Mouse (Mus musculus): ENCODE measurements around the gene Coq10a. TPM values are rescaled to one million over a fixed set of nuclear protein-coding genes. Genes with fewer than 3 reads are reported as not detected.

Gene Coq10a
- total RNA-seq, 2 experiments from 2014 or later = 115 to 133 TPM

DNA sequence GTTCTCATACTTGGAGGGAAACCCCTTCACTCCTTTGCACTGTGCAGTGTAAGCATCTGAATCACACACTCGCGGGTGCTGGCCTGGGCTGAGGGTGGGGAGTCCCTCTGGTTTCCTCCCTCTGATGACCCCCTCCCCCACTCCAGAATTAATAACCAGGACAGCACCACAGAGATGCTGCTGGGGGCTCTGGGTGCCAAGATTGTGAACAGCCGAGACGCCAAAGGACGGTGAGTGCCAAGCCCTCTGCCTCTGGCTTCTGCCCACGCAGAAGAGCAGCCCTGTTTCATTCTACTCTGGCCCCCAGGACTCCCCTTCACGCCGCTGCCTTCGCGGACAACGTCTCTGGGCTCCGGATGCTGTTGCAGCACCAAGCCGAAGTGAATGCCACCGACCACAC lies 20.1 kb upstream of the Coq10a start:
- DNase-seq (ENCODE audit: low spot score in 2 of 2) = no peak

DNA sequence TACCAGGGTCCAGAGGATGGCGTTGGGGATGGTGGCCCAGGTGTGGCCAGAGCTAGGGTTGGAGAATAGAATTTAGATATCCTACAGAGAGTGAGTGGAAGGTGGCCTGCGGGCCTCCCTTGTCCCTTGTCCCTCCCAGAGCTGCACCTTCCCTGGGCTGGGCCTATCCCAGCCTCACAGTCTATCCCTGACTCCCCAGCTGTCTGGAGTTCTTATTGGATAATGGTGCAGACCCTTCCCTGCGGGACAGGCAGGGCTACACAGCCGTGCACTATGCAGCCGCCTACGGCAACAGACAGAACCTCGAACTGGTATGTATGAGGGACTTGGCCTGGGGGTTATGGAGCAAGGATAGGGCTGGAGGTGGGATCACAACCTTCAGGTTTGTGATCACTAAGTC lies 17.1 kb upstream of the Coq10a start:
- DNase-seq (ENCODE audit: low spot score in 2 of 2) = no peak

DNA sequence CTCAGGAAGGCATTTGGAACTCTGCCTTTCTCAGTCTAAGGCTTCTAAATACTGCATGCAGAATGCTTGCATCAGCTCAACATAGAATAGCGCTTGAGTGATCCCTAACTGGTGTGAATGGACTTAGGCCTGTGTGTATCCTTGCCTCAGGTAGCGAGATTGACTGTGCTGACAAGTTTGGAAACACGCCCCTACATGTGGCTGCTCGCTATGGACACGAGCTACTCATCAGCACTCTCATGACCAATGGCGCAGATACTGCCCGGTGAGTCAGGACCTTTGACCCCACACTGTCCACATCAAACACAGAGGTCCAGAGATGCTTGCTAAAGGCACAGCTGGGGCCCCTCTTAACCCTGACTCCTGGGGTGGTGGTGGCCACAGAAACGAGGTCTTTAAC lies 13.7 kb upstream of the Coq10a start:
- no peak for DNase-seq (ENCODE audit: low spot score in 2 of 2)

DNA sequence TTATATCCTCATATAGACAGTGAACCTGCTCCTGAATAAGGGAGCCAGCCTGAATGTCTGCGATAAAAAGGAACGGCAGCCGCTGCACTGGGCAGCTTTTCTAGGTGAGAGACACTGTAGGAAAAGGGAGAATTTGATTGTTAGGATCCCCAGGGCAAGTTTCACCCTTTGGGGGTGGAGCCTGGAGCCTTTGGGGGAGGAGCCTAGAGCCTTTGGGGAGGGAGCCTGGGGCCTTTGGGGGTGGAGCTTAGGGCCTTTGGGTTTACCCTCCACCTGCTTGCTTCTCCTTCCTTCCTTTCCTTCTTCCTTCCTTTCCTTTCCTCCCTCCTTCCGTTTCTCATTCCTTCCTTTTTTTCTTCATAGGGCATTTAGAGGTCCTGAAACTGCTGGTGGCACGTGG lies 11.8 kb upstream of the Coq10a start:
- DNase-seq (ENCODE audit: low spot score in 2 of 2) = no peak

DNA sequence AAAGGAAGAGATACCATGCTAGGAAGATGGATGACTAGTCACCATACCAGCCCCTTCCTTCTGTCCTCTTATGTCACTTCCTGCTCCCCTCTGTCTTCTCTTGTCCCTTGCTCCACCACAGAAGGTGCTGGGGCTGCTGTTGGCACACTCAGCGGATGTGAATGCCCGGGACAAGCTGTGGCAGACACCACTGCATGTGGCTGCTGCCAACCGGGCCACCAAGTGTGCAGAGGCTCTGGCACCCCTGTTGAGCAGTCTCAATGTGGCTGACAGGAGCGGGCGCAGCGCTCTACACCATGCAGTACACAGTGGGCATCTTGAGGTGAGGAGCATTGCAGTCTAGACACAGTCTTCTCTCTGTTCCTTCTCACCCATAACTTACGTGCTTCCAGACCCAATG lies 10.5 kb upstream of the Coq10a start:
- DNase-seq (ENCODE audit: low spot score in 2 of 2) = no peak

DNA sequence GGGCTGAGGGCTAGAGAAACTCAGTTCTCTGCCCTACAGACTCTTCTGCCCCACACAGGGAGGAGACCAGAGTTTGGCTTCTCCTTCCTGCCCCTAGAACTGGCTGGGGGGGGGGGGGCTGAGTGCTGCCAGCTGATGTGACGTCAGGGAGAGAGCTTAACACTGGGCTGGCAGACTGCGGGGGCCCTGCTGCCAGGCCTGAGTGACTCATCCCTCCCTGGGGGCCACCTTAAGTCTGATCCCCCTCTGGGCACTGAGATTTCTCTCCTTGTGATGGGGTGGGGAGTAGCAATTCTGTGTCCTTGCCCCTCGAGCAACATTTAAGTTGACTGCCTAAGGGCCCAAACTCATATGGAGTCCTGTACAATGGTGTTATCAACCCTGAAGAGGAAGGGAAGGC lies 9.7 kb upstream of the Coq10a start:
- DNase-seq (ENCODE audit: low spot score in 2 of 2) = no peak

GRCm38 (mm10) chr10:128377940-128378448 lies 9.2 kb upstream of the Coq10a start:
- DNase-seq (ENCODE audit: low spot score in 2 of 2) = no peak

DNA sequence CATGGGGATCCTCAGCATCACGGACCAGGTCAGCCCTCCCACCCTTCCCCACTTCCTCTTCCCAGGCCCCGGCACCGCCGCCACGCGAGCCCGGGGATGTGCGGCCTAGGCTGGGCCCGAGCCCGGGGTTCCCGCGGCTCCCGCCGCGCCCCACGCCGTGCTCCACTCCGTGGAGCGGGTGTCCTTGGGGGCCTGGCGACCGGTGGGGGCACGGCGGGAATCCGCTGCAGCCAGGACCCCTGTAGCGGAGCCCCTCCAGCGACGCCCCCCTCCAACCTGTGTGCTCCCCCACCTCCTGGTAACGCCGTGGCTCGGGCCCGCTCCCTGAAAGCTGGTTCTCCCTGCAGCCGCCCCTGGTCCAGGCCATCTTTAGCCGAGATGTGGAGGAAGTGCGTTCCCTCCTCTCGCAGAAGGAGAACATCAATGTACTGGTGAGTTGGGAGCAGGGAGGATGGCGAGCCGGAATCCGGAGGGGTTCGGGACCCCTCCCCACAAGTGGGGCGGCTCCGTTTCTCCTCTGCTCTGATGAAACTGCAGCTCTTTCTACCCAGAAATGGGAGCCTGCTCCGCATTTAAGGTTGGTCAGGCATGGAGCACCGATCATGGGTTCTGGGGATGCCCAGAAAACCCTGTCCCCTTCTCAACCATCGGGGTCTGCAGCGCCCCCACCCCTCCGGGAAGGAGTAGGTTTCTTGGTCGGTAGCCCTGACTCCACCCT lies 8.6 kb upstream of the Coq10a start:
- DNase-seq (ENCODE audit: low spot score in 2 of 2) = no peak

- peak; percentile 90 to 91 for DNase-seq (ENCODE audit: low spot score in 2 of 2)
Measured at GRCm38 (mm10) chr10:128376455-128377211, 7.8 kb upstream of the Coq10a start, which contains the start of gene Ankrd52. TSS of gene Ankrd52 (plus strand) at chr10:128377115.

GRCm38 (mm10) chr10:128376099-128376454 lies 7.3 kb upstream of the Coq10a start:
- no peak for DNase-seq (ENCODE audit: low spot score in 2 of 2)

DNA sequence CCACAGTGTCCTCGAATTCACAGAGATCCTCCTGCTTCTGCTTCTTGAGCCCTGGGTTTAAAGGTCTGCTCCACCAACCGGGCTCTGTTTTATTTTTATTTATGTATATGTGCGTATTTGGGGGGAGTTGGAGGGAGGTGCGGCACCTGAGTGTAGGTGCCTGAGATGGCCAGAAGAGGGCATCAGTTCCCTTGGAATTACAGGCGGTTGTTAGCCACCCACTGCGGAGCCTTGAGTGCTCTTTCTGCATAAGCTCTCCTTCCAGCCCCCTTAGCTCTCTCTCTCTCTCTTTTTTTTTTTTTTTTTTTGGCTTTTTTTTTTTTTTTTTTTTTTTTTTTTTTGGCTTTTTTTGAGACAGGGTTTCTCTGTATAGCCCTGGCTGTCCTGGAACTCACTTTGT lies 5.6 kb upstream of the Coq10a start:
- DNase-seq (ENCODE audit: low spot score in 2 of 2) = no peak

DNA sequence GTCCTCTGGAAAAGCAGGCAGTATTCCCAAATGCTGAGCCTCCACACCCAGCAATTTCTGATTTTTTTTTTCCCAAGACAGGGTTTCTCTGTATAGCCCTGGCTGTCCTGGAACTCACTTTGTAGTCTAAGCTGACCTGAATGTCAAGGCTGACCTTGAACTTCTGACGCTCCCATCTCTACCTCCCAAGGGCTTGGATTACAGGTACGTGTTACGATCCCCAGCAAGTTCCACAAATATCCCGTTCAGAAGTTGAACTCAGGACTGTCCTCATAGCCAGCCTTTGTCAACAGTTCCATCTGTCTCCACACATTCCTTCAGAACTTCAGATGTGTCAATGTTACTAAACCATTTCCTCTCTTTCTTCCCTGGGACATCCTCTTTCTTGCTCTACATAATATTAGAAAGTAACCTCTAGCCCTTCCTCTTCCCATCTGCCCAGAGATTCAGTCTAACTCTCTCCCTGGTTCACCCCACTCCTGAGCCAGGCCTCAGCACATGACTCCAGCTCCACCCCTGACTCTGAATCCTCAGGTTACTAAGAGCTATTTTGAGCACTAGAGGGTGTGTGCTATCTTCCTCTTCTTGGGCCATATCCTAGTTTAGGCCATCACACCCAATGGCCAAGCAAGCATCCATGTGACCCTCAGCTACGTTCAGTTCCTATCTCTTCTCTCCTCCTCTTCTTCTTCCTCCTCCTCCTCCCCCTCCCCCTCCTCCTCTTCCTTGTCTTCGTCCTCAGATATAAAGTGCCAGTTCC lies 4.4 kb upstream of the Coq10a start:
- DNase-seq (ENCODE audit: low spot score in 2 of 2) = no peak

DNA sequence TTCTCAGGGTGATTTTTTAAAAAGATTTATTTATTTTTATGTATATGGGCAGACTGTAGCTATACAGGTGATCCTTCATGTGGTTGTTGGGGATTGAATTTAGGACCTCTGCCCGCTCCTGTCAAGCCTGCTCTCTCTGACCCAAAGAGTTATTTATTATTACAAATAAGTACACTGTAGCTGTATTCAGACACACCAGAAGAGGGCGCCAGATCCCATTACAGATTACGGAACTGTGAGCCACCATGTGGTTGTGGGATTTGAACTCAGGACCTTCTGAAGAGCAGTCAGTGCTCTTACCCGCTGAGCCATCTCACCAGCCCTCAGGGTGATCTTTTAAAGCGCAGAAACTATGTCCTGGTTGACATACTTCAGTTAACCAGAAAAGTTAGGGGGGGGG lies 3.3 kb upstream of the Coq10a start:
- DNase-seq (ENCODE audit: low spot score in 2 of 2) = no peak

DNA sequence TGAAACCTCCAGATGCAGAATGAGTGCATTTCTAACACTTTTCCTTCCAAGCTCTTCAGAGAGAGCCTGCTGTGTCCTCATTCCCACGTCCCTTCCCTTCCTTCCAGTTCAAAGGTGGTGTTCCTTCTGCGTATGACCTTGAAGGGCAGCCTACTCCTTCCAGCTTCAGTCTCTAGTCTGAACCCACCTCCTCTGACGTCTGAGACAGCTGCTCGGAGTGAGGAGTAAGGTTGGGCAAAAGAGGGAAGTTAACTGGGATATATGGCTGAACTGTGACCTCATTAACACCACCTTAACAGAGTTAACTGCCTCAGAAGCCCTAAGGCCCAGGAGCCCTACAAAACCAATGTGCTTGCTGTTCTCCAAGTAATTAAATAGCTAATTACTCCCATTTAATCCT lies 1.8 kb upstream of the Coq10a start:
- DNase-seq (ENCODE audit: low spot score in 2 of 2) = no peak

GRCm38 (mm10) chr10:128370021-128370420 lies 1.2 kb upstream of the Coq10a start:
- DNase-seq (ENCODE audit: low spot score in 2 of 2) = no peak

GRCm38 (mm10) chr10:128369599-128369998 lies 802 bp upstream of the Coq10a start:
- no peak for DNase-seq (ENCODE audit: low spot score in 2 of 2)

DNA sequence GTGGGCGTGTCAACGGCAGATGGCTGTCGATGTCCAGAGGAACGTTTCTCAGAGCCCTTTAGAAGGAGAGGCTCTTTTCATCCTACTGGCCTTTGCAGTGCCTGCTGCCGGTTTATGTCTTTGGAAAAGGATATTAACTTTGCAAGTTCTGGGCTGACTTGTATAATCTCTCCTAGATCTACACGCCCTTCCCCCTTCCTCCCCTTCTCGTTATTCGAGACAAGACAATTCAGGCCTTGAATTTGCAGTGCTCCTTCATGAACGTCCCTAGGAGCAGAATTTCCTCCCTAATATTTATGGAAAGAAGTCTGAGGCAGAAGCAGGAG lies 384 bp upstream of the Coq10a start:
- peak in 1 of 2 experiments; percentile 5 for DNase-seq (ENCODE audit: low spot score in 2 of 2)

DNA sequence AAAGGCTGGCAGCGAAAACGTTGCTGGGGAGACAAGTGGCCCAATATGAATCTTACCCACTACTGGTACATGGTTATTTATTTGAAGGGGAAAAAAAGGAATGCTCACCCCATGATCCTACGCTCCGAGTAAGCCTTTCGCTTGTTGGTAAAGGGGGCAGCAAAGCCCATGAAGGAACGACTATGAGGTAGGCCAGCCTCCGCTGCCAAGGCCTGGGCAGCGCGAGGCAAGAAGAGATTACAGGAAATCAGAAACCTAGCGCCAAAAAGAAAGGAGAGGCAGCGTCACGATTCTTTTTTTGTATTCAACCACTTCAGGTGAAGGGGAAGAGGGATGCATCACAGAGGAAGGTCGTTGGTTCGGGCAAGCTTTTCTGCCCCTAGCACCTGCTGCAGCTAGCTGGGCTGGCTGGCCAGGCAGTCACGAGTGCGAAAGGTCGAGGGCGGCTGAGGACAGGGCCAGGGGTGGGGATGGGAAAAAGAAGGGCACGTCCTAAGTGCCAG lies 847 bp downstream of the Coq10a start:
- DNase-seq (ENCODE audit: low spot score in 2 of 2) = no peak

DNA sequence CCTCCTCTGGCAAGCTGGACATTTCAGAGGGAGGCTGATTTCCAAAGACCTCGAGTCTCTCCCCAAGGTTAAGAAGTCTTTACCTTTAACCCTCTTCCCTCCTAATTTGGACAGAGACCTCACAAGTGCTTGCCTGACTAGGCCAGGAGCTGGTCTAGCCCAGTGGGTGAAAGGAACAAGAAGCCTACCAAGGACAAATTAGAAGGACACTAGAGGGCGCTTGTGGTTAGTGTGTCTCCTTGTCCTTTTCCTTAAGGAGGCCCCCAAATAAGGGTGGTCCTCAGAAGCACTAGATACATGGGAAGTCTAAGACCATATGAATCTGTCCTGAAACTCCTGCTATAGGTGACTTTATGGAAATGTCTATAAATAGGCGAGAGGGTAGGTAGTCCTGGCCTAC lies 6.2 kb downstream of the Coq10a start:
- DNase-seq (ENCODE audit: low spot score in 2 of 2) = no peak

DNA sequence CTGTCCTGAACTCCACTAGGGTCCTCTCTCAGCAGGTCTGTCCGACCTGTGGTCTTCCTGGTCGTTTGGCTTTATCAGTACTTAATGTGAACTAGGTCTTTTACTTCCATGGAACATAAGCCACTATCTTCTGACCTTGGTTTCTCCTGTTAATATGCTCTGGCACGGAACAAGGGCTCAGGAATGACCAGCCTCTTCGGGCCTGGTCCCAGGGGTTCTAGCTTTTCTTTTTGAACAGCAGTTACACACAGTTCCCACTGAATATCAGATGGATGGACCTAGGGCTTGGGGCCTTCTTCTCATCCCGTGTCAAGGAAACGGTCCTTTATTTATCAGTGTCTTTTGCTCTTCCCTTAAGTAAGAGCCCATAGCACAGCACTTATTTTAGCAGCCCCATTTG lies 7.0 kb downstream of the Coq10a start:
- DNase-seq (ENCODE audit: low spot score in 2 of 2) = no peak

DNA sequence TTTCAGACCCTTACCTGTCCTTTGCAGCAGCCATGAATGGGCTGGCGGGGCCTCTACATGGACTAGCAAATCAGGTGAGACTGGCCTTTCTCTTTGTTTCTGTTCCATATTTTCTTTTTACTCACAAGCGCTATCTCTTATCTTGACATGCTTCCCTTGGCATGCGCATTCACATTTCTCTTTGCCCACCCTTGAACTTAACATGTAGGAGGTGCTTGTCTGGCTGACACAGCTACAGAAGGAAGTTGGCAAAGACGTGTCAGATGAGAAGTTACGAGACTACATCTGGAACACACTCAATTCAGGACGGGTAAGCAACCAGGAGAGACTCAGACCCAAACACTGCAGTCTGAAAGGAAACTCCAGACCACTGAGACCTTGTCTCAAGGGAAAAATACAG lies 9.6 kb downstream of the Coq10a start:
- no peak for DNase-seq (ENCODE audit: low spot score in 2 of 2)

- peak in 1 of 2 experiments; percentile 58 for DNase-seq (ENCODE audit: low spot score in 2 of 2)
Measured at GRCm38 (mm10) chr10:128358796-128359195, 10.0 kb downstream of the Coq10a start.

Data from gastrocnemius, postnatal 4 days (tissue).